Mouse (Mus musculus): Measurements from ENCODE around the gene Rad1.
"Not testable (repeated sequence)": the region's sequence is repeated elsewhere in the genome, so short reads cannot be mapped to it uniquely, and the experiment has no call there.

Rad1 gene

GRCm38 (mm10) chr15:10531352-10531751, 45.5 kb downstream of the Rad1 start:
- Histone ChIP-seq H3K4me1 (replicated peaks; ENCODE audit: low read depth, low read length) (no peaks in the 10 kb centered on the region), H3K9me3 (ENCODE audit: low read length) (no peaks in the 10 kb centered on the region), H3K4me3 (replicated peaks; ENCODE audit: low read length) (no peak overlapping the region), H3K36me3 (ENCODE audit: insufficient read depth, low read length) (no peaks in the 10 kb centered on the region), H3K27me3 (ENCODE audit: insufficient read depth, low read length) (no peaks in the 10 kb centered on the region)
- TF ChIP-seq NANOG (IDR thresholded peaks at IDR 0.05; ENCODE audit: borderline replicate concordance, low read length) (no peak), CTCF (conservative IDR thresholded peaks at IDR 0.05; ENCODE audit: low read length) (no peak), POU5F1 (IDR thresholded peaks at IDR 0.05; ENCODE audit: borderline replicate concordance, low read length) (no peak)

GRCm38 (mm10) chr15:10533361-10533760, 47.5 kb downstream of the Rad1 start:
- H3K4me1 ChIP-seq (replicated peaks; ENCODE audit: low read depth, low read length); H3K36me3 ChIP-seq (ENCODE audit: insufficient read depth, low read length); H3K4me3 ChIP-seq (replicated peaks; ENCODE audit: low read length); H3K27me3 ChIP-seq (ENCODE audit: insufficient read depth, low read length); H3K9me3 ChIP-seq (ENCODE audit: low read length): not testable (repeated sequence)

GRCm38 (mm10) chr15:10534591-10534990, 48.8 kb downstream of the Rad1 start:
- no peak for TF ChIP-seq NANOG (IDR thresholded peaks at IDR 0.05; ENCODE audit: borderline replicate concordance, low read length)
- TF ChIP-seq POU5F1 (IDR thresholded peaks at IDR 0.05; ENCODE audit: borderline replicate concordance, low read length) = no peak
- TF ChIP-seq CTCF (conservative IDR thresholded peaks at IDR 0.05; ENCODE audit: low read length) = no peak
- Histone ChIP-seq H3K4me1 (replicated peaks; ENCODE audit: low read depth, low read length) (no peaks in the 10 kb centered on the region), H3K36me3 (ENCODE audit: insufficient read depth, low read length) (no peaks in the 10 kb centered on the region), H3K27me3 (ENCODE audit: insufficient read depth, low read length) (no peaks in the 10 kb centered on the region), H3K9me3 (ENCODE audit: low read length) (no peaks in the 10 kb centered on the region), H3K4me3 (replicated peaks; ENCODE audit: low read length) (no peak overlapping the region)

GRCm38 (mm10) chr15:10535969-10536368, 50.2 kb downstream of the Rad1 start:
- no peak for TF ChIP-seq NANOG (IDR thresholded peaks at IDR 0.05; ENCODE audit: borderline replicate concordance, low read length)
- TF ChIP-seq CTCF (conservative IDR thresholded peaks at IDR 0.05; ENCODE audit: low read length) = no peak
- TF ChIP-seq POU5F1 (IDR thresholded peaks at IDR 0.05; ENCODE audit: borderline replicate concordance, low read length) = no peak
- Histone ChIP-seq H3K4me3 (replicated peaks; ENCODE audit: low read length) (no peak overlapping the region), H3K36me3 (ENCODE audit: insufficient read depth, low read length) (no peaks in the 10 kb centered on the region), H3K9me3 (ENCODE audit: low read length) (no peaks in the 10 kb centered on the region), H3K27me3 (ENCODE audit: insufficient read depth, low read length) (no peaks in the 10 kb centered on the region), H3K4me1 (replicated peaks; ENCODE audit: low read depth, low read length) (no peaks in the 10 kb centered on the region)

- Histone ChIP-seq H3K27me3 (ENCODE audit: insufficient read depth, low read length) (no peaks in the 10 kb centered on the region), H3K4me3 (replicated peaks; ENCODE audit: low read length) (no peak overlapping the region), H3K36me3 (ENCODE audit: insufficient read depth, low read length) (no peaks in the 10 kb centered on the region), H3K4me1 (replicated peaks; ENCODE audit: low read depth, low read length) (no peaks in the 10 kb centered on the region), H3K9me3 (ENCODE audit: low read length) (no peaks in the 10 kb centered on the region)
- TF ChIP-seq CTCF (conservative IDR thresholded peaks at IDR 0.05; ENCODE audit: low read length) (no peak), POU5F1 (IDR thresholded peaks at IDR 0.05; ENCODE audit: borderline replicate concordance, low read length) (no peak), NANOG (IDR thresholded peaks at IDR 0.05; ENCODE audit: borderline replicate concordance, low read length) (no peak)
Measured at GRCm38 (mm10) chr15:10540271-10541088, 54.7 kb downstream of the Rad1 start.
